Mouse (Mus musculus): Measurements from ENCODE around the gene Cntn4.

GRCm38 (mm10) chr6:105674276-105674675 lies 3.2 kb upstream of the Cntn4 start:
- no peak for TF ChIP-seq TAL1 (IDR thresholded peaks at IDR 0.05; ENCODE audit: low read length)
- TF ChIP-seq GATA1 (IDR thresholded peaks at IDR 0.05; ENCODE audit: low read length): no peak
